Mouse (Mus musculus) layer of hippocampus, adult 18-20 months (tissue): Measurements from ENCODE around the gene 3830406C13Rik. TPM values are rescaled to one million over a fixed set of nuclear protein-coding genes. Genes with fewer than 3 reads are reported as not detected.
"Not testable (repeated sequence)": the region's sequence is repeated elsewhere in the genome, so short reads cannot be mapped to it uniquely, and the experiment has no call there.

Source experiments
- DNase-seq, 2 experiments: peaks; one replicate each; pipeline ENCODE4 v3.0.0; 2022; ENCODE audit warnings: low spot score in 2 of 2
- long read RNA-seq: library from polyadenylated mRNA; stranded (forward); transcript quantifications from one replicate; pipeline ENCODE4 v2.0.0, GENCODE M21; 2021
- total RNA-seq, 2 experiments: library from RNA; stranded (reverse); gene quantifications; 2 replicates each; pipeline ENCODE4 v1.2.3; 2021

3830406C13Rik gene
- 10 to 100 TPM; 29.6 to 35.3 TPM for total RNA-seq
- long read RNA-seq, transcript 3830406C13Rik-214 (4 exons, 431 nt) = minor isoform, 5 of 36 reads
- long read RNA-seq, transcript 3830406C13Rik-202 (5 exons, 2,452 nt) = major isoform, 12 of 36 reads
- long read RNA-seq, partial matches to known transcripts = 5 of 36 reads
- long read RNA-seq, other reads (novel, unspliced or antisense) = 7 of 36 reads

DNA sequence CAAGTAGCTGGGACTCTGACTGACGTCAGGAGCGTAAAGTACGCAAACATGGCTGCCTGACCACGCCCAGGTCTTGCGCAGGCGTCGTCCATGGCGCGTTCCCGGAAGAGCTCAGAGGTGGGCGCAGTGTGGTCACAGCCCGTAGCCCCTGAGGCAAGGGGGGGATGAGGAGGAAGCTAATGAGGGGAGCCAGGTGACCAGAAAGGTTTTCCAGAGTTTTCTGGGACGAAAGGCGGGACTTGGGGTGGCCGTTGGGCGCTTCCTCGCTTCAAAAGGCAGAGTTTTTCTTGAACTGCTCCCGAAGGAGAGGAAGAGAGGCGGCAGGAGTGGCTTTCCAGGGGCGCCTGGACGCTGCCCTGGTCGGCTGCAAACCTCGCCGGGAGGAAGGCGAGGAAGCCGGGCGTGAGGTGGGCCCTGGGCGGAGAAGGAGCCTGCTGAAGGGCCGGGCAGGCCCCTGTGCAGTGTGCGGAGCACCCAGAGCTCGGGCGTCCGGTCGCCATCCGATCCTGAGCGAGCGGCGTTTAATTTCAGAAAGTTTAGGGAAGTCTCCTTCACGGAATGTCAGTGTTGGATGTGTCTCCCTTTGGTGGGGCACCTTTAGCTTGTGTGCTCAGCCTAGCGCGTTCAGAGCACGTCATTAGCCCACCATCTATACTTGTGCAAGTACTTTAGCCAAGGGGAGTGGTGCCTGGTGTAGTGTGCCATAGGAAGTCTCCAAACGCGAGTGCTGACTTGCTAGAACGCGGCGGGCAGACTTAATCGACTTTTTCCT is at the start of gene 3830406C13Rik:
3830406C13Rik (plus strand) TSS at position 33 of the 772 bp plus-strand sequence.
- peak; percentile 82 to 90 for DNase-seq

DNA sequence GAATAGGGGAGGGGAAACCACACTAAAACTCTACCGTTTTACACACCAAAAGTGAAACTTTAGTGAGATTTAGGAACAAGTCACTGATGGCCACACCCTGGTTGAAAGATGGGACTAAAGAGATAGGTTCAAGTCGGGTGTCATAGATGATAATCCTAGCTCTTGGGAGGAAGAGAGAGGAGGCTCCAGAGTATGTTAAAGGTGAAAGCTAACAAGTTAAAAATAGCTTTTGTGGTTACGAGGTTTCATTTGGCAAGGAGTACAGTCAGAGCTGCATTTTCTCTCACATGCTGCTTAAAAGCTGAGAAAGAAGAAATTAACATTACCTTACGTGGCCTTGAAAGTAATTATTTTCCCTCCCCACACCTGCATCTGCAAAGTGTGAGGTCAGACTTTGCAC is 40.2 kb upstream of the 3830406C13Rik start:
- DNase-seq = no peak

DNA sequence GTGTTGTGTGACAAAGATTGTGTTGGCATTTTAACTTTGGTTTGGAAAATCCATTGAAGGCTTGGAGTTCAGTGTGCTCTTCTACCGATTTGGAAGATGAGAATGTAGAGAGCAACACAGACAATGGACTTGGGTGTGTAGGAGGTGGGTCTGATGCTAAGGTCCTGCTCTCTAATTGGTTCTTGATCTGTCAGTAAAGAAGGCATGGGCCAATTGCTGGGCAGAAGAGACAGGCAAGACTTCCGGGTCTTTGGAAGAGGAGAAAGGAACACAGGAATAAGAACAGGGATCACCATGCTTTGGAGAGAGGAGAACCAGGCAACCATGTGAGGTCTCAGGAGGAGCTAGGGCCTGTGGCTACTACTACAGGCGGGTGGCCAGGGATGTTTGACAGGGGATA is 7.9 kb upstream of the 3830406C13Rik start:
- DNase-seq = no peak

DNA sequence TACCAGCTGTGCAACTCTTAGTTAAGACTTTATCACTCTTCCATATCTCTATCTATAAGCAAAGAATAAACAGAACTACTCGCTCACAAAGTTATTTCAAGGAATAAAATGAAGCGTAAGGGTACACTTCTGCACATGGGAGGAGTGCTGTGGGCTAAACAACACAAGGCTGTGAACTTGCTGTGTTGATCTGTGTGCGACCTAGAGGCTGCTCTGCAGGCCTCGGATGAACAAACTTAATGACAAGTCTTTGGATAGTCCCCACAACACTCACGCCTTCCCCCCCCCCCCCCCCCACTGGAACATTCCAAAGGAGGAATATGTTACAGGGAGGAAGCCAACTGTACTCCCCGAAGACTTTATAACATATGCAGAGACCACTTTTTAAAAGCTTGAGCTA is 332 bp upstream of the 3830406C13Rik start, which contains the start of gene Gm49355:
Gm49355 (plus strand) TSS at position 336 of the 400 bp plus-strand sequence.
- DNase-seq = no peak

DNA sequence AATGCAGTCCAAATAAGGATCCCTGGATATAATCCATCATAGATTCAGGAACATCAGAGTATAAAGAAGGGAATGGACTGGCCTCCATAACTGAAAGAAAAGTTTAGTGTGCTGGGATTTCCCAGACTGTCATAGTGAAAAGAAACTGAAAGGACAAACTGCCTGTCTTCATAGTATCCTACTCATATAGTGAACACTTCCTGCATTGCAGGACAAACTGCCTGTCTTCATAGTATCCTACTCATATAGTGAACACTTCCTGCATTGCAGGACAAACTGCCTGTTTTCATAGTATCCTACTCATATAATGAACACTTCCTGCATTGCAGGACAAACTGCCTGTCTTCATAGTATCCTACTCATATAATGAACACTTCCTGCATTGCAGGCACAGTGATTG is 5.8 kb downstream of the 3830406C13Rik start:
- not testable (repeated sequence) for DNase-seq

DNA sequence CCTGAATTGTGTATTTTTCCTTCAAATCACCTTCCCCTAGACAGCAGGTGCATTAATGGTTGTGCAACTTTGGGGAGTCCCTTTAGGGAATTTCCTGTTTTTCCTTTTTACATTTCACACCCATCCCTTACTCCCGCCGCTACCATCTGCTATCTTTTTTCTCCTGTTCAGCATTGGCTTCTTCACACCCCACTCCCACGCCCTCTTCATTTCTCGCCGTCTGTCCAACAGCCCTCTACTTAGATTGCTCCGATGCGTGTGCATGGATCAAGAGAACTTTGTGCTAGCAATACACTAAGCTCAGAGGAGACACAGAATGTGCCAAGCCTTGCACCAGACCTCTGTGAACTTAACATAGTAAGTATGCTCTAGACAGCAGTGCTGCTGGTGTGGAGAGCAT is 12.4 kb downstream of the 3830406C13Rik start:
- DNase-seq = peak; percentile 79 to 87

DNA sequence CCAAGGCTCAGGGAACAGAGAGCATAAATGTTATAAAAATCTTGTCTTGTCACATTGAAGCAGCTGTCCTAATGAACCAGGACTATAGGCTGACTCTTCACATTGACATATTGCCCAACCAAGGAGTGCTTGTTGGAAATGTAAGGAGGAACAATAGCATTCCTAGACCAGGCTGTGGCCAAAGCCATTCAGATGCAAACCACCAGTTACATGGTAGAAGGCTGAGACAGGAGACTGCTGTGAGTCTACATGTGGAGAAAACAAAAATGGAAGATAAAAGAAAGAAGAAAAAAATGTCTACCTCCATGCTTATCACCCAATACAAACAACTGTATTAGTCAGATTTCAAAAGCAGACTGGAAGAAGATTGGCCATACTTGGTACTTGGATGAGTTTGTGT is 15.2 kb downstream of the 3830406C13Rik start:
- DNase-seq = no peak

DNA sequence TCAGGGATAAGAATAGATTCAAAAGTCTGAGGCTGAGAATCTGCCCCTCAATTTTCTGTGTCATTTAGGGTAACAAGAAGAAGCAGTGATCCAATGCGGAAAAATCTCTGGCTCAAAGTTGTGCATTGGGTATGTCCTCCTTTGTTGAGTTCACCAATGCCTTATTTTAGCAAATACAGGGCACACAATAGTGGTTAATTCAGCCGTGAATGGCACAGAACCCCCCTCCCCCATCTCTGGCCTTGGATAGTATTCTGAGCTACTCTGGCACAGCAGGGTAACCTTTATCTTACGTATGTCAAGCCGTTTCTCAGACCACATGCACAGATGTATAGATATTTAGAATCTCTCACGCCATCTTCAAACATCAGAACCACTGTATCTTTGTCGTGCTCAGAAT is 15.7 kb downstream of the 3830406C13Rik start:
- DNase-seq = no peak

DNA sequence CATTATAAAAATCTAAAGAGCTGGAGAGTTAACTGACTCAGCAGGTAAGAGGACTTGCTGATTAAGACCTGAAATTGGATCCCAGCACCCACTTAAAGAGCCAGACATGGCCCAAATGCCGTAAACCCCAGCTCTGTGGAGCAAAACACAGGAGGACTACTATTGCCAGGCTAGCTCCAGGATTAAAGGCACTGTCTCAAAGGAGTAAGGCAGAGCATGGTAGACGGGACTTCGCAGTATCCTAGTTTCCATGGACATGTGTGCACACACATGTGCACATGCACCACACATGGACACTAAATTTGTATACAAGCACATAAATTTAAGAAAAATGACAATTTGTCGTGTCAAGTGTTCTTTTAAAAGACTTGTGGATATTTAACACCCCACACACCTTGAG is 16.3 kb downstream of the 3830406C13Rik start:
- DNase-seq = no peak

DNA sequence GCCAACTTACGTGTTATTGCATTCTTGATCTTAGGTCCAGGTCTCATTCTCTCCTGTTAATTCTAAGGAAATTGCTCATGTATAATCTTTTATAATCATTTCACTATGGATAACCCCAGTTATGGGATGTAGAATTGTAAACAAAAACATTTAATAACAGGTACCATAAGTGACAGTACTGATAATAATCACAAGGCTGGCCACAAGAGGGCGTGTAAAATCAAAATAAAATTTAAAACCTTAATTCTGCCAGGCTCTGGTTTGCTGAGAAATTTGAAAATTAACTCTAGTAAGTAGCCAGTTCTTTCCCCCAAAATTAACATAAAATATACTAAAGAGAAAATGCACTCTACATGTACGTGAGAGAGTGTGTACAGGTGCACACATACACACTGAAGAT is 16.7 kb downstream of the 3830406C13Rik start:
- peak in 1 of 2 experiments; percentile 69 for DNase-seq

DNA sequence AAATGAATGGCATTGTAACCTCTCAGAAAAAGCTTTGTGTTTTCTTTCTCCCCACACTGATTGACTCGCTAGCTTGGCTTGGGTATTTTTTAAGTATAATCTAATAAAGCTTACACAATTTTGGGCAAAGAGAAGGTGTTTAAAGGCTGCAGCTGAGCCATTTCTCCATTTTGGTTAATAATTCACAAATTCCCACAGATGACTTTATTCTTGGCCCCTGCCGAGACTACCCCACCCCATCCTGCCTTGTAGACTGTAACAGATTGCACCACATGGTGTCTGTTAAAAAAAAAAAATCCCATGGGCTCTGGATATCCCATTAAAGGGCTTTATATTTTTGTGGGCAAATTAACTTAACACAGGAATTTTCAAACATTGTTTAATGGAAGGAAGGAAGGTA is 19.1 kb downstream of the 3830406C13Rik start:
- no peak for DNase-seq

DNA sequence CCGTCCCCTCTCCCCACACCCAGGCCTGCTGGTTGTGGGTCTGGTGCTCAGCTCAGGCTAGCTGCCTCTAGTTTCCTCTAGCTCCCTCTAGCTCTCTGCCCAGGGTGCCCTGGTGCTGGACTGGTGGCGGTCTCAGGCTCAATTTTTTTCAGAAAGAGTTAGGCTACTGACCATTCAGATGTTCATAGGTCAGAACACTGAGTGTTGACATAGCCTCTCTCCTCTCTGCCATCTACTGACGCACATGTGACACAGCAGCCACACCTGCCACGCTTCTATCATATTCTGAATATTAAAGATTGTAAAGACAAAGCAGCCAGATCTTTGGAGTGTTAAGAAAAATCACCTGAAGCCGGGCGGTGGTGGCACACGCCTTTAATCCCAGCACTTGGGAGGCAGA is 49.6 kb downstream of the 3830406C13Rik start:
- no peak for DNase-seq

DNA sequence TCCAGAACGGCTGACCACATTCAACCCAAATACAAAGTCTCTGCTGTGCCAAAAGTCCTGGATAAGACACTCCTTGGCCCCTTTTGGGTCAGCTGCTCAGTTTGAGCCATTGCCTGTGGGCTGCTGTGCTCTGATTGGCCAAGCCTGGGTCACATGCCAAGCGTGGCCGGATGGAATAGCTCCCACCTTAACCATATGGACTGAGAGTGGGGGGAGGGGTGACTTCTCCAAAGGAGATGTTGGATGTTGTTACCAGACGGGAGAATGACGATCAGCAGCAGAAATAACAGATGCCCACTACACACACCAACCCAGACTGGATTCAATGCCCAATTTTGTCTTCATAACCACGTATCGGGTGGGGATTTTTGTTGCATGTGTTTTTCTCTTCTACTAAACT is 51.0 kb downstream of the 3830406C13Rik start:
- DNase-seq = no peak

DNA sequence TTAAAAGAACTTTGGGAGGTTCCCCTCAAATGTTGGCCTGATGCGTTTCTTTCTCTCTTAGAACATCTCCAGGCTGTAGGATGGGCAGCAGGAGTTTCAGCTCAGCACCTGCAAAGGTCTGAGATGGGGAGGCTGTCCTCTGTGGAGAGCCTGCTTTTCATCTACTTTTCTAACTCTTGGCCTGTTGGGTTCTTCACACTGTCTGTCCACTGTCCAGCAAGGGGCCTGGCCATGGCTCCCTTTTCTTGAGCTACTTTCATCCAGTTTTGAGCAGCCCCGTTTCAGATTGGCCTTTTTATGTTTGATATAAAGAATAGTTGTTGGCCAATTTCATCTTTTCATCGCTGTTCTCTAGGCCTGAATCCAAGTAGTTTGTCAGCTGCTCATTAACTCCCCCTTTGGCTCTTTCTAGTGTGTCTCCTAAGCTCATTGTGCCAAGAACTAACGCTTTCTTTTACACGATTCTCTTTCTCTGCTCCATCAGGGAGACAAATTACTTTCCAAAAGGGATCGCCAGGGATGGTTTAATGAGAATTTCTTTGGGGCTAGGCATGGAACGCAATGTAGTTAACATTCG is 53.5 kb downstream of the 3830406C13Rik start:
- peak in 1 of 2 experiments; percentile 65 for DNase-seq

DNA sequence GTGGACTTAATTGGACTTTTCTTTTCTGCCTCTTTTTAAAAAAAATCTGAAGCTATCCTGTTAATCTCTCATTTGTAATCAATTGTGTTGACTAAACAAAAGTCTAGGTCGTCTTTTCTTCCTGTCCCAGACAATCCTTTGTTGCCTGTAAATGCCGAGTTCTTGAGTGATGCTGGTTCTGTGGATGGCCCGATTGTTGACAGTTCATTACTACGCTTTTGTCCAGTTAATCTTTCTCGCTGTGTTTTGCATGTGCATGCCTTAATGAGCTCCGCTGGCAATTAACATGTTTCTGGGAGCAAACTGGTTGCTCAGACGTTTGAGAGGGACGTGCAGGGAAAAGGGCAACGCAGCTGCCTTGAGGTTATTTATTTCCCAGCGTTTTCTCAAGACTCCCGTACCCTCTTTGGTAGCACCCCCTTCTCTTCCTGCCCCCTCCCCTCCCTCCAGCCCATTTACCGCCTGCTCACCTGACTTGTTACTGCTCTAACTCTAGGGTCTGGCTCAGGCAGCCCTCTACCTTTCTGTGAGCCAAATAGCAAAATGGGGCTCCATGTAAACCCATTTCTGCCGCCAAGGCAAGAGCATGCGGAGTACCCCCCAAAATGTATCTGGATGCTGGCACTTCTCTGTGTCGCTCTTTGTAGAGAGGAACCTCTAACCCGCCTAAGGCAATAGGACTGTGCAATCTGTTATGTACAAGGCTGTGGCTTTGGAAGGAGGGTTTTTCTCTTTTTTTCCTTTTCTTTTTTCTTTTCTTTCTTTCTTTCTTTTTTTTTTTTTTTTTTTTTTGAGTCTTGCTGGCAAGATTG is 54.2 kb downstream of the 3830406C13Rik start:
- DNase-seq = peak in 1 of 2 experiments; percentile 49

DNA sequence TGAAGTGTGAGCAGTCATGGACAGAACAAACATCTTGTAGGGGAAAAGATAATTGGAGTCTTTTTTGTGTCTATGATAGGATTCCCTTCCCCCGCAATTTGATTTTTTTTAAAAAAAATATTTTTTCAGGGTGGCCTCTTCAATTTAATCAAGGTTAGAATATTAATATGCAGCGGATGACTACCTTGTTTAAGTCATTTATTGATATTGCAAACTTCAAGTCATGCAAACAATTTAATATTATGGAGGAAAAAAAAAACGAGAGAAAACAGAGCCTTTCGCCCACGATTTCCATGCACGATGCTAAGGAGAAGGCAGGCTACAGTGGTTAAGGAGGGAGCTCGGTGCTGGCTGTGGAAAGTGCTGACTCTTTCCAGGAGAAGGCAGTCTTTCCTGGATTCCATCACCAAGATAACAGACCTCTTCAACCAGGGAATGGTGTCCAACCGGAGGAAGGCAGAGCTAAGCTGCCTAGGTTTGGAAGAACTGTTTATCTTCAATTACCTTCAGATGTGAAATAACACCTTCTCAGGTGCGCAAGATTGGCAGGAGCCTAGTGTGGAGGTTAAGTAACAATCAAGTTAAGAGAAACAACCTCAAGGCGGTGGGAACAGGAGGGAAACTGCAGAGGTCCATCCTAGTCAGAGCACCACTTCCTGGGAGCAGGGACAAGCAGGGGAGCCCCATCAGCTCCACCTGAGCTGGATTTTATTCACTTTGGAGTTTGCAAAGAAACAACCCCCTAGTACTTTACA is 55.0 kb downstream of the 3830406C13Rik start:
- DNase-seq = no peak

DNA sequence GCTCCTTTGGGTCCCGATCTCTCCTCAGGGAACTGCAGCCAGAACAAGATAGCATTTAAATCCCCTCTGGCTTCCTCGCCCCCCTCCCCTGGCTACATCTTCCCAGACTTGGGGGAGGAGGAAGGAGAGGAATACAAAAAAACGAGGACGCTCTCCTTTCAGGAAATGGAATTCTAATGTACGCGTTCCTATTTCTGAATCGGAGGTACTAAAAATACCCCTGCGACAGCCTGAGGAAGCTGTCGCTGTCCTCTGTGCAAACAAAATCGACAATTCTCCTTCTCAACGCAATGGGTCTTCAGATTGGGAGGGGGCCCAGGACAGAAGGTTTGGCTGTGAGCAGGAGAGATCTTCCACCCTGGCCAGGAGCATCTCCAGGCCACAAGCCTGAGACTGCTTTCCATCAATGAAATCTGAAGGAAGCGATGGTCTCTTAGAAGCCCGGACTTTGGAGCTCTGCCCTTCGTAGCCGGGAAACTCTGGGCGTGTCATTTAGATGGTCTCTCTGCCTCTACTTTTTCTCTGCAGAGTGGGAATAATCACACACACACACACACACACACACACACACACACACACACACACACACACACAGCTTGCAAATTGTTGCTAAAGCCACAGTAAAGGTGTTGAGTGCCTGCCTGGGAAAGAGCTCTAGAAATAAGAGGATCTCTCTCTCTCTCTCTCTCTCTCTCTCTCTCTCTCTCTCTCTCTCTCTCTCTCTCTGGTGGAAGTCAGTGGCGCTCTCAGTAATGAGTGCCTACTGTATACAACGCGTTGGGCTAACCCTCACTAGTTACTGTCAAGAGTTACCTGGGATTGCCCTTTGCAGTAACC is 56.5 kb downstream of the 3830406C13Rik start:
- peak in 1 of 2 experiments; percentile 31 for DNase-seq

DNA sequence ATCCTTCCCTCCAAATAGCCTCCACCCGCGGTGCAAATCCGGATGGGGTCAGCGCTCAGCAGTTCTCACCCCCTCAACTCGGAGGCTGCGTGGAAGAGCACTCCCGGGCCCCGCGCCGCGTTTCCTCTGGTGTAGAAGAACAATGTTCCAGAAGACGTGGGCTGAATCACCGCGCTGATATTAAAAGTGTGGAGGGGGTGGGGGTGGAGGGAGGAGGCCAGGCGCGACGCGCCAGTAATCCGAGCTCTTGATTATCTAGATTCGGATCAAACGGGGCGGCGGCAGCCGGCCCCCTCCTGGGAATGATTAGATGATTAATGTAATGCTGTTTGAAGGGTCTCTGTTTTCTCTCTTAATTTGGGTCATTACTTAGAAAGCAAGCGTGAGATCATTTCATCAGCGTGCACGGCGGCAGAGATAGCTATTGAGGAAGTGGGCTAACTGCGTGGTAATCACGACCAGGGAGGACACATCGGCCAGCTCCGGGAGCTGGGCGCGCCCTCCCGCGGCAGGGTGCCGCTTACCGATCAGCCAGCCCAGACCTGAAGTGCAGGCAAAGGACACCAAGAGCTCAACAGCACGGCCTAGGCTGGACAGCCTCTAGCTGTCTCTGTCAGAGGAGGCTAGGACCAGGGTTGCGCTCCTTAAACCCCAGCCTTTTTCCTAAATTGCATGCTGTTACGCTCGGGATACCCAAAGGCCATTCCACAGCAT is 57.3 kb downstream of the 3830406C13Rik start:
- DNase-seq = peak in 1 of 2 experiments; percentile 53

DNA sequence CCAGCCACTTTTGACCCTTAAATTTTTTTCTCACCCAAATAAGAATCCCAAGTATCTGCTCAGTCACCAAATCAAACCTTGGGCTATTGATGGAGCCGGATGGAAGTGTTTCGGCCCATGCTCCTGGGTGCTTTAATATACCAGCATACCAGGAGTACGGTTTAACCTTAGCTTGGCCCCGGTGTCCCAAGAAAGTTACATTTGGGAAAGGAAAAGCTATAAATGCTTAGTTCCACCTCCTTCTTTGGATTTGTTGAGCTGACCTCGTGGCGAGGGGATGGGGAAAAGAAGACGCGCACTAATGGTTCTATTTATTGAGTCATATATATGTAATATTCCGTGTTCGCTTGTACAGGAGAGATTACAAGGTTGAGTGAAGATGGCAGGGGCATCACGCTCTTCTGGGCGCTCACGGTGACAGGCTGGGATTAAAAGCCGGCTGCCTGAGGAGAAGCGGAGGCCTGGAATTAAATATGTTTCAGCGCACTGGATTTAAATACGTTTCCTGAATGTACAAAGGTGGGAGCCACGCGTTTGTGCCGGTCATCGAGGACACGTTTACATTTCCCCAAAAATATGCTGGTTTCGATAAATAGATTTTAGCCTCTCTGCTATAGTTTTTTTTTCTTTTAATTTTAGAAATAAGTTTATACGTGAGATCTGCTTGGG is 58.0 kb downstream of the 3830406C13Rik start:
- DNase-seq = no peak
